Mouse (Mus musculus): ENCODE results near the gene Shq1. TPM values are rescaled to one million over a fixed set of nuclear protein-coding genes. Genes with fewer than 3 reads are reported as not detected.

Gene Shq1
- 7.9 and 8.1 TPM in 2 replicates for polyA plus RNA-seq (2012; rRNA removed)

DNA sequence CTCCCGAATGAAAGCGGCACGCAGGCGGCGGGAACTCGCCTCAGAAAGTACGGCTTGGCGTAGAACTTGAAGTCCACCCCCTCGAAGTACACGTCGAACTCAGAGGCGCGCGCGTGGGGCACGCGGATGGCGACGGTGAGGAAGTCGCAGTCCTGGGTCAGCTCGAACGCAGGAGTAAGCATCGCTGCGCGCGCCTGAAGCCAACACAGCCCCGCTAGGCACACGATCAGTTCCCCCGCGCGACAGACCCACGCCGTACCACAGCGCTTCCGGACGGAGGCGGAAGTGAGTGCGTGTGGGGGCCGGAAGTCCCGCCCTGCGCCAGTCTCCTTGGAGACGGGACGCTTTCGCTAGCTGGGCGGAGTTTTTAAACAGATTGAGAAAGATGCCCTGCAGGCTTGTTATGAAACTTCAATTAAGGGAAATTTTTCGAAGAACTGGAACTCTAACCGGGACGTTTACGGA, at the start of gene Shq1:
Gene Shq1 (minus strand): TSS at position 278 of the 465 bp plus-strand sequence.

DNA sequence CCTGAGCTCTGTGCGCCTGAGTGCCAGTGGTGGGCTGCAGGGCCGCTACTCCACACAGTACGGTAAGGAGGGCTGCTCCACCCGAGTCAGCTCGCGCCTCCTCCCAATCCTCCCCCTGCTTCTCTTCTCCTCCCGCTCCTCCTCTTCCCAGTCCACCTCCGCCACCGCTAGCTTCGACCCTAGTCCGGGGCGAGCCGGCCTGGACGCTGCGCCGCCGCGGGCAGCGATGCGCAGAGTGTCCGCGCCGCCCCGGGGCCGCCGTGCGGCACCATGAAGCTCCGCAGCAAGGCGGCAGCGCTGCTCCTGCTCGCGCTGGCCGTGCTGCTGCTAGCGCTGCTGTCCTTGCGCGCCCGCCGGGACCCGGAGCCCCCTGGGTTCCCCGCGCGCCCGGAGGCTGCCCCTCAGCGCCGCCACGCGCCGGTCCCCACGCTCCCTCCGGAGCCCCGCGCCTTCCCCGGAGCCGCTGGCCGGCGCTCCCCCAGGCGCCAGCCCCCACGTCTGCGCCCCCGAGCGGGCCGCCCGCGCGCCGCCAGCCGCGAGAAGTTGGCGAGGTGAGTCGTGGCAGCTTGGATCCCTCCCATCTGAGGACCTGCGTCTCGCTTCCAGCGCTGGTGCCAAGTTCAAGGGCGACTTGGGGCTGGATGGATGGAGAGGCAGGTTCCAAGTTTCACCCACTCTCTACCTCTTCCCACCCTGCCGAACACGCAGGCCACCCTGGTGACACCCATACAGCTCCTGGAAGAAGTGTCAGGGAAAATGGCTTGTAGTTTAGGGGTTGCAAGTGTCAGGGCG, 33.8 kb upstream of the Shq1 start, which contains the start of gene Gxylt2:
Gene Gxylt2 (plus strand): TSS at position 161 of the 792 bp plus-strand sequence.

Other genes starting within 250 kb of the Shq1 start
- 2.8 and 8.2 TPM in 2 replicates for gene Gxylt2, start 33.6 kb upstream of the Shq1 start, polyA plus RNA-seq (2012; rRNA removed)
- gene Ppp4r2, start 162.5 kb upstream of the Shq1 start, polyA plus RNA-seq (2012; rRNA removed), result 42.0 and 45.8 TPM in 2 replicates